Mouse (Mus musculus) ovary, adult 18-20 months (tissue): Measurements from ENCODE around the gene Pisd.
"Not testable (repeated sequence)": the region's sequence is repeated elsewhere in the genome, so short reads cannot be mapped to it uniquely, and the experiment has no call there.

Source experiments
- DNase-seq: peaks from one replicate; pipeline ENCODE4 v3.0.0; 2022; ENCODE audit warnings: low spot score, mixed read lengths

Gene Pisd

DNA sequence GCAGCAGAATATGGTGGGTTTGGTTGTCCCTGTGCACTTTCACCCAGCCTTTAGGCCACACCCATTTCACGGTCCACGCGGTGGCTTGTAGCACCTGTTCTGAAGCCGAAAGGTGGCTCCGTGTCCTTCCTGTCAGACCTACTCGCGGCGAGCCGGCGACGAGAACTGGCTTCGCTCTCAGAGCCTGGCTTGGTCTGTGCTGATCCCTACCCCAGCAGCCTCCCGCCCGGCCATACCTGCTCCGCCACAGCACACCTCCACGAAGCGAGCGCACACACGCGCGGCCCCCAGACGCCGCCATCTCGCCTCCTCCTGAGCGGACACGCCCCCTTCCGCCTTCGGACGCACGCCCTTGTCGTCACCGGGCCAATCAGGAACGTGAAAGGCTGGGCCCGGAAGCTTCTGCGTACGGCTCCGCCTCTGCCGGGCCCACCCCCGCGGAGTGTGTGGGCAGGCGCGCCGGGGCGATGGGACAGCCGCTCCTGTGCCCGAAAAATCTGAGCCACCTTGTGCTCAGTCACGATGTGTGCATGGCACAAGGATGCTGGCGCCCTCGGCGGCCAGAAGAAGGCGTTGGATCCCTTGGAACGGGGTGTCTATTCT lies at the start of gene Pisd:
Pisd (minus strand) TSS at position 334 of the 603 bp plus-strand sequence.
- peak; percentile 89 for DNase-seq

- no peak for DNase-seq
These were observed 49.1 kb upstream of the Pisd start for GRCm38 (mm10) chr5:32834497-32834896.

GRCm38 (mm10) chr5:32830054-32830453 lies 44.6 kb upstream of the Pisd start:
- no peak for DNase-seq

DNA sequence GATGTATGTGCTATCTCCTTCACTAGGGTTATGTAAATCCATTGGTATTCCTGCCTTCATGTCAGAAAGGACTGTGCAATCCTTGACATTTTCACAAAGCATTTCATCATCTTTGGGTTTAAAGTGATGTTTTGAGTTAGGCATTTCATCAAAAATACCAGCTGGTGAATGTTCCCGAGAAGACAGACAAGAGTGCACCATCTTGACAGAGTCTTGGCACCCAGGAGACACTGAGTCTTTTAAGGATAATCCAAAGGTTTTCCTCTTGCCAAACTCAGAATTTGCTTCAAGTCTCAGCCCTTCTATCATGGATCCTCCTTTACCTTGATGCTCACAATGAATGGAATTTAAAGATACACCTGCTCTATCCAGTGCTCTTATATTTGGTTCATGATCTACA lies 43.3 kb upstream of the Pisd start:
- not testable (repeated sequence) for DNase-seq

- no peak for DNase-seq
These were observed 41.6 kb upstream of the Pisd start, which contains the start of gene Gm20671 for GRCm38 (mm10) chr5:32827009-32827408. Gene Gm20671 (minus strand): TSS chr5:32827109.

GRCm38 (mm10) chr5:32820471-32820870 lies 35.0 kb upstream of the Pisd start:
- no peak for DNase-seq

DNA sequence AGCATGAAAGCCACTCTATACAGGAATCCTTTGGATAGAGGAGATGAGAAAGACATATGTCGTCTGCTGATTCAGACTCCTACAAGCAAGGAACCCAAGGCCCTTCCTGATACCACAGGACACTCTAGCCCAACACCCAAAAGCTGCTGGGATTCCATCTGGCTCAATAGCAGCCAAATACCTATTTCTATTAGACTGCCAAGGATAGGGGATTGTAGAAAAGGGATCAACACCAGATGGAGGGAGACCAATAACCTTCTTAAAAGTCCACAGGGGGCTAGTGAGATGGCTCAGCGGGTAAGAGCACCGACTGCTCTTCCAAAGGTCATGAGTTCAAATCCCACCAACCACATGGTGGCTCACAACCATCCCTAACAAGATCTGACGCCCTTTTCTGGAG lies 29.9 kb upstream of the Pisd start:
- DNase-seq, result no peak

GRCm38 (mm10) chr5:32786454-32786853 lies 1.0 kb upstream of the Pisd start:
- DNase-seq, result not testable (repeated sequence)

DNA sequence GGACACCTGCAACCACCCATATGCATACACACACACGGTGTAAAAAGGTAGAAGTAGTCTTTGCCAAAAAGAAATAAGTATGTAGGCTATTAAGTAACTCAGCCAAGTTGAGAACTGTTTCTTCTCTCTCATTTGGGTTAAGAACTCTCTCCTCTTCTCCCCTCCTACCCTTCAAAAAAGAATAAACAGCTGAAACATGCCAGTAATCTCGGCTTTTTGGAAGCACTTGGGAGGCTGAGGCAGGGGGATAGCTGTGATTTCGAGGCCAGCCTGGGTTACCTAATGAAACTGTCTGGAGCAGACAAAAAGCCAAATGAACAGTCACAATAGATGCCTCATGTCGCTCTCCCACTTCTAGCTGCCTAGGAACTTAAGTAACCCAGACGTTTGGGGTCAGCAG lies 720 bp downstream of the Pisd start:
- no peak for DNase-seq

DNA sequence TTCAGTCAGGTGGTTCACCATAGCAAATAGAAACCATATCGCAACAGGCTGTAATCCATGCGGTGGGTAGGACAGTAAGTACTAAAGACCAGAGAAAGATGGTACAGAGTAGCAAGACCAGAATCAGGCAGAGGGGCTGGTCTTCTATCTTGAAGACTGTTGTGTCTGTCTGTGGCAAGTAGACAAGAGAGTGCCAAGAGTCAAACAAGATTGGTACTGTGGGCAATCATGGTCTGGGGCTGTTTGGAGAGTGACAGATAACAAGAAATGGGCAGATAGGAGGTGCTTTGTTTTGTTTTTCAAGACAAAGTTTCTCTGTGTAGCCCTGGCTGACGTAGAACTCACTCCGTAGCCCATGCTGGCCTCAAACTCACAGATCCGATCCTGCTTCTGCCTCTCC lies 3.9 kb downstream of the Pisd start:
- DNase-seq, result no peak

GRCm38 (mm10) chr5:32778168-32778567 lies 7.3 kb downstream of the Pisd start:
- no peak for DNase-seq

DNA sequence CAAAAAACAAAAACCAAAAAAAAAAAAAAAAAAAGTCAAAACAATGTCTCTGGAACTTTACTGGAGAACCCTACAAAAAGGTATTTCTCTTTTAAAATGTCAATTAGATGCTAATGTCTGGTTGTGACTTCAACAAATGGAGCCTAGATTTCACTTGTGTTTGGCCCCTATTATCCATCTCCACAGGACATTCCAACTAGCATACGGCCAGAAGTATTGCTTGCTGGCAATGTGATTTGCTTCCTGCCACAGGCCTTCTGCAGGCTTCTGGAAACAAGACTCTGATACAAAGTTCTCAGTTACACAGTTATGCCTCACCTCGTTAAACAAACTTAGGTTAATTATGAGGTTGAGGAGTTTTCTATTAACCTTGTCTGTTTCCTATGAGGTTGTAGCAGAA lies 13.1 kb downstream of the Pisd start:
- no peak for DNase-seq

DNA sequence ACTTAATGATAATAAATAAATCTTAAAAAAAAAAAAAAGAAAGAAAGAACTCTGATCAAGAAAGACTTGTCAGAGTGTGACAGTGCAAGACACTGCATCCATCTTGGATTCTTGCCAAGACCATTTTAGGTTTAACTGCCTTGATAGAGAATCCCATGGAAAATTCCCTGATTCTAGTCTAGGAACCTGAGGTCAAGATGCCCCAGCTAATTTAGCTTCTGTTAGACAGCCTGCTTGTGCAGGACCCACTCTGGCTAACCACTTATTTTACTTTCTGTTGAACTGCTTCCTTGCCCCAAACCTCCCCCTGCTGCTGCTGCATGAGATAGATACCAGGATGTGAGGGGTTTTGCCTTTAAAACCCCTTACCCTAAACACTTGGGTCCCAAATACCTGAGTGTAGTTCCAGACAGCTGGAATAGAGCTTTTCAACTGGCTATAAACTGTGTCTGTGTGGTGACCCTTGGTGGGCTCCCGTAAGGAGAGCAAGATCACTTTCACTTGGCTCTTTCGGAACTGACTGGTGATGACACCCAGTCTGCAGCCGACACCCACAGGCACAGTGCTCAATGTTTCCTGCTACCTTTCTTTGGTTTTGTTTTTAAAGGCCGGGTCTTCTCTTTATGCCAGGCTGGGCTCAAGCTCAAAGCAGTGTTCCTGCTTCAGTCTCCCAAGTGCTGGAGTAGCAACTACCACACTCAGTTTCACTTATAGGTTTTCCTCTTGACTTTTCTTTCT lies 17.6 kb downstream of the Pisd start:
- no peak for DNase-seq

DNA sequence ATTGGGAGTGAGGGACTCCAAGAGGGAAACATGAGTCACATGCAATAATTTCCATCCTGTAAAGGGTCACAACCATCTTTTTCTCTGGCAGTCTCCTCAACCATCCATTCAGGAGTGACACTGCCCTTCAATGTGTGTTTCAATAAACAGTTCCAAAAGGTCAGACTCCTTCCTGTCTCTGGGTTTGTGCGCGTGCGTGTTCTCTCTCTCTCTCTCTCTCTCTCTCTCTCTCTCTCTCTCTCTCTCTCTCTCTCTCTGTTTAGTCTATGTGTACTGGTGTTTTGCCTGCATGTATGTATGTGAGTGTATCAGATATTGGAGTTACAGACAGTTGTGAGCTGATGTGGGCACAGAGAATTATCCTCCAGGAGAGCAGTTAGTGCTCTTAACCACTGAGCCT lies 18.4 kb downstream of the Pisd start:
- no peak for DNase-seq

GRCm38 (mm10) chr5:32761566-32762140 lies 23.8 kb downstream of the Pisd start:
- no peak for DNase-seq

DNA sequence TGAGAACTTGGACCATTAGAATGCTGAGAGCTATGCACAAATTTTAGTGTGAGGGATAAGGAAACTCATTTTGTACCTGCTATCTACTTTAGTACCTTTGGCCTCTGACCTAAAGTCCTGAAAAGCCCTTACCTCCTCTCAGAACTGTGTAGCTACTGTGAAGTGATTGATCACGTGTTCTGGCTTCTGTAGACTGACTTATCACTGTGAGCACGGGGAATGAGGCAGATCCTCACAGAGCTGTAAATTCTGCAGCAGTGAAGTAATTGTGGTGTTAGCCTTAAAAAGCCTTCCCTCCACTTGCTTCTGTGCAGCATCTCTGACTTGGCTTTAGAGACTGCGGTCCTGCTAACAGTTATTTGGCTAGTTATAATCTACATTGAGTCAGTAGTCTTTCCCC lies 24.7 kb downstream of the Pisd start:
- no peak for DNase-seq

DNA sequence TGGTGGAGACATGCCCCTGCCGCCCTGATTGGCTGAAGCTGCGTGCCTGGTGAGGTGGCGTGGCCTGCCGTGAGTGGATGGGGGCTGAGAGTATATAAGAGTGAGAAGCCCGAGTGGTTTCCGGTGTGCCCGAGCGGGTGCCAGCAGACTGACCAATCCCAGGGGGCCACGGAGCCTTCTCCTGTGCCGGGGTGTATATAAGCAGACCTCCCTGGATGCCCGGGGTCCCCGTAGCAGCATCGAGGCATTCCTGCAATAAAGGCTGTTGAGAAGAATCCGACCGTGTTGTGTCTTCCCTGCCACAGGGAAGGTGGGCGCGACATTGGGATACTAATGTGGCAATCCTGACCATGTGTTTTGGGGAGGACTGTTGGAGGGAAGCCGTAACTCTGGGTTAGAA lies 25.1 kb downstream of the Pisd start:
- DNase-seq, result not testable (repeated sequence)

DNA sequence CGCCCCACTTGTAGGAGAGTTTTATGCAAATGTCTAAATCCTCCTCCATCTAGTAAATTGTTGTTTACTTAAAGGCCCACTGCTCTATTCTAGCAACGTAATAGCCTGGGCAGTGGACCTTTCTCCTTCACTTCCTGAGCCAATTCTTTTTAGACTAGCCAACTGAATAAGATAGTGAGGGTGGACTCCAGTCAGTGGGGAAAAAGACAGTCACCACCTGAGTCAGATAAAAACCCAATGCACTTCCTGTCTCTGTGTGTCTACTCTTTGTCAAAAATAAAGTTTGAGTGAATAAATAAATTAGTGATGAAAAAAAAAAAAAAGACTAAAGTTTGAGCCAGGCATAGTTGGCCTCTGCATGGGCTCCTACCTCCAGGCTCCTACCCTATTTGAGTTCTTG lies 25.8 kb downstream of the Pisd start:
- DNase-seq, result no peak

- no peak for DNase-seq
These were observed 29.3 kb downstream of the Pisd start for GRCm38 (mm10) chr5:32756141-32756540.

DNA sequence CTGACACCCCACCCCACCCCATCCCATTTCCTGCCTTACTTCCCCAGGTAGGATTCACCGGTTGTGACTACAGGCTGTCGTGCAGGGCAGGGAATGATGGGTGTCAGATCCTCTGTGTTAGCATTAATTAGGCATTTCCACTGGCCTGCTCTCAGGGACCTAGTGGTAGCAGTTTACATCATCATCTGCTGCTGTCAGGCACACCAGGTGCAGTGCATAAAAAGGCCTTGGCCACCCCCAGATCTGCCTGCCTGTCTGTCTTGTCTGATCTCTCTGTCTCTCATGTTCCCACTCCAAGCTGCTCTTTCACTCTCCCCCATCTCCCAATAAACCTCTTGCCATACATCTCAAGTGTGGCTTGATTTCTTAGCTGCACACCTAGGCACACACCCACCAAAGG lies 33.7 kb downstream of the Pisd start:
- no peak for DNase-seq

DNA sequence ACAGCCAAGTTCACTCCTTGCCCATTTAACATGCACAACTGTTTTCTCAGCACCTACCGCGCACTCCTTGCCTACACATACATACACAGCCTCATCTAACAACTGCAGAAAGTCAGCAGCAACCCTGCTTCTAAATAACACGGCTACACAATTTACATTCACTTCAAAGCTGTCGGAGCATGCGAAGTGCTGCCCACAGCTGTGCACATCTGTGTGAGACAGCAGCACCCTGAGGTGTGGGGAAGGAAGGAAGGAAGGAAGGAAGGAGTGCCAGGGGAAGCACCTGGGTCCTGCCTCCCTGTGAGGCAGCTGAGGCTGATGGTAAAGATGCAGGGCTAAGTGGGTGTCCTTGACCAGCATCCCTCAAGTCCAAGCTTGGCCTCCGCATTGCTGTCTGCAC lies 36.5 kb downstream of the Pisd start:
- DNase-seq, result no peak

DNA sequence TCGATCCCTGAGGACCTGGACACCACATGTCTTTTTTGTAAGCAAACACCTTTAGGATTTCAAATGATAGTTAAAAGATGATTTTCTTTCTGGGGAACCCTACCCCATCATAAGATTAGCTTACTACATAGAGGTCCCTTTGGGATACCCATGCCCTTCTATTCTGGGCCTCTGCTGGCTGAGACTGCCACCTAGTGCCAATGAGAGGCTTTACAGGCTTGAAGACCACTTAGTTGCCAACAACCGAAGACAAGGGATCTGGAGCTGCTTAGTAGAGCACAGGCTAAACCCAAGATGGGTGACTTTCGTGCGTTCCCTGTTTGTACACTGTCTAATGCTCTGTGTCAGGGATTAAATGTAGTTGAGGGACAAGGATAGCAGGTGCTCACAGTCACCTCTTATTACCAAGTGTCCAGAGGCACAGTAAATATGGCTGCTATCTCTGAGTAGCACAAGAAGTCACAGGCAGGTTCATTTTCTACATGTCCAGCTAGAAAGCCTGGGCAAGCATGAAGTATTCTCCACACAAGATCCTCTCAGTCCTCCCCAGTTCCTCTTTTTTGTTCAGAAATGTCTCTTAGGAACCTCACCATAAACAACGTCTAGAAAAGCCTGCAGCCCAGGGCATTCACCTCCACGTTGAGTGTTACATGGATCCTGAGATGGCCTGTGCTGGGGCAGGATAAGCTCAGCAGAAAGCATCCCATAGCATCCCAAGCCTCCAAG lies 37.6 kb downstream of the Pisd start:
- DNase-seq, result no peak
